Mouse (Mus musculus): ENCODE results near the gene Psg29.

DNA sequence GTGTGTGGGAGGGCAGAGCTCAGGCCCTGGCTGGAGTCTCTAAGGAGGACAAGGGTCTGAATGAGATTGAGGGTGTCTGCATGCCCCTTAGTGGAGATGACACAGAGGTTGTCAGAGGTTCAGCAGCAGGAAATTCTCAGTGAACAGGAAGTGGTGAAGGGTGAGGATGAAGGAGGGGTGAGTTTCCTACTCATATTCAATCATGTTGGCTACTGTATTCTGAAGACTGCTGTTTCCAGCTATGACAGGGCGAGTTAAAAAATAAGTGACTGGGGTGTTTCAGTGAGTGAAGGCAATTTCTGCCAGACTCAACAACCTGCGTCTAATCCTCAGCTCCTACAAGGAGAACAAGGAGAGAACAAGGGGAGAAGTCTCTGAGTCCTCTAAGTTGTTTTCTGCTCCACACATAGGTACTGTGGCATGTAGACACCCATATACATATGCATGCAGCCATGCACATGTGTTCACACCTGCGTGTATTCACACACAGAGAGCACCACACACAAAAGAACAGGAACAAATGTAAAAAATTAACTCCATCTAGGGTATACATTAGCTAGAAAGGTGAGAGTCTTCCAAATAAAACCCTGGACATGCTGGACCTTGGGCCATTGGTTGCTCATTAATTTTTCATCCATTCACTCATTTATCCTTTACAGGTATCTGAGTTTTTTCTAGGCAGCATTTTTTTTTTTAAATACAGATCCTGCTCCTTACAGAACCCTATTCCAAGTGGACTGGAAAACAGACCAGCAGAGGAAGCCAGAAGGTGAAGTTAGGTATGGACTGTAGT is 46.2 kb upstream of the Psg29 start:
- TF ChIP-seq CTCF (IDR thresholded peaks at IDR 0.05; ENCODE audit: borderline replicate concordance, control insufficient read depth, extremely low read depth, insufficient read depth, low read length, poor library complexity) (no peak), POLR2A (IDR thresholded peaks at IDR 0.05; ENCODE audit: control insufficient read depth, extremely low read depth, insufficient read depth, low read length, poor library complexity) (no peak)
